Mouse (Mus musculus): ENCODE data around the gene Myh11.
A peak's percentile ranks its signal among the peaks of the same experiment; 100 is the strongest.

The Myh11 gene

DNA sequence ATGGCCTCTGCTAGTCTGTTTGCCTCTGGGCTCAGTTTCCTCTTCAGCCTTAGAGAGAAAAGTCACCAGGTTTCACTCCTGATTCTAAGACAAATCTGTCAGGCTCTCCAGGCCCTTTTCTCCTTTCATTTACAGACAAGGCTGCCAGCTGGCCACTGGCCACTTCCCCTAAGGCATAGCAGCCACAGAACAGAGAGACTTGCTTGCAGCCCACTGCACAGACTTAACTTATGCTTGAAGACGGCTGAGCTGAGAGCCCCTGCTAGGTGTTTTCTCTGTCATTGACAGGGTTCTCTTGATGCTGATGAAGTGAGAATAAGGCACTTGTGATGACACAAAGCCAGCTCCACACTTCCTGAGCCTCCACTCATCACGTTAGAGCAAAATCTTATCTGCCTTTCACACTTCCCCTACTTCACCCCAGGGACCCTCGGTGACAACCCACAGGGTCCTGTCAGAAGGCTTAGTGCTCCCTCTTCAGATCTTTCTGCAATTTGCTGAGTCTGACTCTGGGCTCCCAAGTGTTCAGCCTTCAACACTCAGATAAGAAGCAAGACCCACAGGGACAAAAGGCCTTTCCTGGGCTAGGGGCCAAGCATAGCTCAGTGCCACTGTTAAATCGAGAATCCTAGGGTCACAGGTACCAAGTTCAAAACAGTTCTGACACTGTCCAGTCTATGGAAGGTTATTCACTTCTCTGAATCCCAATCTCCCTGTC lies 25.8 kb downstream of the Myh11 start:
- DNase-seq (ENCODE audit: low spot score), result peak; percentile 76

DNA sequence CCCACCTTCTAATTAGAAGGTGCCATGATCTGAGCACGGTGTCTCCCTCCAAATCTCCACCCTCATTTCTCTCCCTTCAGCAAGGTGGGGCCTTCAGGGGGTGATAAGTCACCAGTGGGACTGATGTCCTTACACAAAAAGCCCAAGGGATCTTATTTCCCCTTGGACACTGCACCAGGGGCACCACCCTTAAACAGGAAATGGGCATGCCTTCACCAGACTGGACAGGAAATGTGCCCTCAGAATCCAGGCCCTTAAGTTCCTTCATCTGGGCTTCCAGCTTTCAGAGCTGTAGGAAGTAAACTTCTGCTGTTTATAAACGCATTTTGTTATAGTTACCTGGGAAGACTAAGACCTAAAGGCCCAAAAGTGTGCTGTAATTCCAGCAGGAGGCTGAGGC lies 26.7 kb downstream of the Myh11 start:
- DNase-seq (ENCODE audit: low spot score), result no peak

DNA sequence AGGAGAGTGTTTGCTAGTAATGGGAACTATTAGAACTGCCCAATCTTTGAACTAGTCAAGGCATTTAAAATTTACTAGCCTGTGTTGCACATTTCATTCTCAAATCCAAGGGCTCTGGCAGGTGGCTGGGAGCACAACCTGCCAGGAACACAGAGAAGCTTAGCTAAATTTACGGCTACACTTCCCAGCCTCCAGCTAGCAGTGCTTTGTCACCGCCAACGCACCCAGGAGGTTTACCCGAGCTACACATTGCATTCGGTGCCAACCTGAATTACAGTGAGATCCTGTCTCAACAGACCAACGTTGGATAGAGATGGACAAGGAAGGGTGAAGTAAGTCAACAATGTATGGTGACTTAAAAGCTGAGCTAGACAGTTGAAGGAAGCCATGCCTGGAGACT lies 27.9 kb downstream of the Myh11 start:
- no peak for DNase-seq (ENCODE audit: low spot score)

DNA sequence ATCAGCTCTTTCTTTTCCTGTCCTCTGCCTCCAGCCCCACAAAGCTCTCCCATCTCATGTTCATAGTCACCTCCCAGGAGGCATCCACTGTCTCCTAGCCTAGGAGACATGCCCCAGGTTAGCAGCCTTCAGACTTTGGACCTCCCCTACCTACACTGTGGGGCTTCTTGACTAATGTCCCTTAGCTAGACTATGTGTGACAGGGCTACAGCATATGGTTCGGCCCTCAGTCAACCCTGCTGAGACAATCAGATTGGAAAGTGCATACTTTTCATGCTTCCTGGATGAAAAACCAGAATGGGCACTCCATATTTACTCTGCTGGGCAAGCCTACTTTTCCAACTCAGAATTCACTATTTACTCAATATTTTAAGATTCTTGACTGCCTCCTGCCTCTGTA lies 28.8 kb downstream of the Myh11 start:
- DNase-seq (ENCODE audit: low spot score), result no peak

DNA sequence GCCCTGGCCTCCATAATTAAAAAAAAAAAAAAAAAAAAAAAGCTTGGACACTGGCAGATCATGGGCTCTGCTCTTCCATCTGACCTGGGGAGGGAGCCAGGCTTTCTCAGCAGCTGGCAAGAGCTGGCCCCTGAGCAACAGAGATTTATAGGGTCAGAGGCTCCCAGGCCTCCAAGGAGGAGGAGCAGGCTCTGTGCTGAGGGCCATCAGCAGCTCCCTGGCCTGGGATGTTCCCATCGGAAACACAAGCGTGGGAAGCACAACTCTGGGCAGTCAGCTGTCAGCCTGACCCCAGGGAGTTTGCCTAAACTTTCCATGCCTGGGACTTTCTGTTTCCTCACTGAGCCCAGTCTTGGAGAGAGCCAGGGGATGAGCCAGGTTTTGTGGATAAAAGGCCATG lies 32.3 kb downstream of the Myh11 start:
- peak; percentile 99 for DNase-seq (ENCODE audit: low spot score)

DNA sequence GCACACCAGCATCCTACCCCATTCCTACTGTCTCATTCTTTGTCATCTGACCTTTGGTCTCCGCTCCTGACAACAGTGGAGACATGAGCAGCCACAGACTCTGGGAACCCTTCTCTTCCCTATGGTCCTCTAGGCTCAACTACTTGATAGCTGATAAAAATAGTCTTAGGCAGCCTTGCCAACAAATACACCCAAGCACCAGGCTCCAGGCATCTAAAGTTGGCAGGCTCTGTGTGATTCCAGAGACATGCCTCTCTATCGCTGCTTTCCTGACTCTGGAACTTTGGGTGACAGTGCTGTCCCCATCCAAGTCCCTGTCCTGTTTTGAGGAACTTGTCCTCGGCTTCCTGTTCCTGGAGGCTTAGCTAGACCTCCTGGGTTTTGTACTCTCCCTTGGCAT lies 37.6 kb downstream of the Myh11 start:
- peak; percentile 88 for DNase-seq (ENCODE audit: low spot score)

DNA sequence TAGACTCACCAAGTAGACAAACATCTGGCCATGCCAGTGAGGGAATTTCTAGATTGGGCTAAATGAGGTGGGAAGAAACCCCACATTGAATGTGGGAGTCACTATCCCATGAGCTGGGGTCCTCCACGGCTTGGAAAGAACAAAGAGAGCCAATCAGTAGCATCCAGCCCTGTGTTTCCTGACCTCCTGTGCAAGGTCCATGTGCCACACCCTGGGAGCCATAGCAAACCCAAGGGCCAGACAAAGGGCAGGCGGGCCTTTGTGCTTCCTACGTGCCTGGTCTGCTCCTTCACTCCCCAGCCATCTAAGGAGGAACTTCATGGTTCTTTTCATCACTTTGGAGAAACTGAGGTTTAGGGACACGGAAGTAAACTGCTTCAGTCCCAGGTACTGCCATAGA lies 38.3 kb downstream of the Myh11 start:
- DNase-seq (ENCODE audit: low spot score), result no peak

DNA sequence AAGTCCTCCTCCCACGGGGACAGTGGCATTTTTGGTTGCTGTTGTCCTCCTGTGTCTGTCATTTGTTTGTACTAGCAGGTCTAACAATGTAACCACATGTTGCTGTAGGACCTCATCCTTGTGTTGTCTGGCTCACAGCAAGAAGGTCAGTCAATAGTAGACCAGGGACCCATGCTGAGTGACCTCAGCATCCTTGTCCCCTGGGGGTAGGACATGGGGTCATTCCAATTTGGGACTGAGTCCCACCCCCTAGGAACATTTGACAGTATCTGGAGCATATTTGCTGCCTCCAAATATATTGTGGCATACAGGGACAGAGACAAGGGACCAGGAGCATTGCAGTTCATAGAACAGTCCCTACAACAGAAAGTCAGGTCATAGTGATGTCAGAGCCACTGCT lies 41.3 kb downstream of the Myh11 start:
- no peak for DNase-seq (ENCODE audit: low spot score)

DNA sequence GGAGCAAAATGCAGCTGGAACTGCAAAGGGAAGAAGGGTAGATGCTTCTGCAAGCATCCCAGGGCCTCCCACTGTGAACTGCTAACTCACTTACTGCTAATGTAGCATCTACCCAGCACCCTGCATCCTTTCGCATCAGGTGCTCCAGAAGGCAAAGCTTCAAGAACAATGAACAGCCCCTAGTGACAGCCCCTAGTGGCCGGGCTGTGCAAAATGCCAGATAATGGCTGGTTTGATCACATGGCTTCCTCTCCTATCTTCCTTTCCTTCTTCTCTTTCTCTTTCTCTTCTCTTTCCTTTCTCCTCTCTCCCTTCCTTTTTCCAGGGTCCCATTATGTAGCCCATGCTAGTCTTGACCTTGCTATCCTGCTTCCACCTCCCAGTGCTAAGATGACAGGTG lies 48.6 kb downstream of the Myh11 start:
- peak; percentile 53 for DNase-seq (ENCODE audit: low spot score)

DNA sequence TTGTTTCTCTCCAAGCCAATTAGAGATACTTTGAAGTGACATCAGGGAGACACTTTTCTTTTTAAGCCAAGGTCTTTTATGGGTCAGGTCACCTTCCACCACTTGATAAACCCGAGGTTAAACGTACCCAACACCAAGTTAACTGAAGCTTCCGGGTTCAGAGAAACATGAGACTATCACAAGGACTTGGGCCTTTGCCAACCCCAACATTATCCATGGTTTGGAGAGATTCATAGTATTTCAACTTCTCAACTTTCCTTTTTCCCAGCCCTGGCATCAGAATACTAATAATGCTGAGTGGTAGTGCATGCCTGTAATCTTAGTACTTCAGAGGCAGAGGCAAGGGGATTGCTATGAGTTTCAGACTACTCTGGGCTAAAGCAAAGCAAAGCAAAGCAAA lies 49.1 kb downstream of the Myh11 start:
- peak; percentile 69 for DNase-seq (ENCODE audit: low spot score)

DNA sequence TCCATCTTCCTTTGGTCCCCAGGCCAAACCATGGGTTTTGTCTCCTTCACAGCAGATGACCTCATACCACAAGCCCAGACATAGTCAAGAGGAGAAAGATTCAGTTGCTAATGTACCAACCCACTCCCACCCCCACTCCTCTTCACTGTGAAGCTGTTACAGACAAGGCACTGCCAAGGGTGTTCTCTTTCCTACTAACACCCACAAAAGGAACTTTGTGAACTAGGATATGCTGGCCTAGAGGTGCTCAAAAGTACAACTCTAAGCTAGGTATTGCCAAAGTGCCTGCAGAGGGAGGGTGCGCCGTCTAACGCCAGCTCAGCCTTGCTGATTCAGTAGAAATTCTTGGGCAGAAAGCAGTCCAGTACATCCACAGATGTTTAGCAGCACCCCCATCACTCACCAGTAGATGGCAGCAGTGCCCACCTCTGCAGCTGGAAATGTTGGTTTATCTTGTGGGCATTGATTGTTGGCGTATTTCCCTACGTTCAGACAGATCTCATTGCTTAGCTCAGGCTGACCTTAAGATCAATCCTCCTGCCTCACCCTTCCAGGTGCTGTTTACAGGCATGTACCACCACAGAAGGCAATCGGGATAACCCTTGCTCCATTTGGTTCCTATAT lies 54.0 kb downstream of the Myh11 start:
- peak; percentile 95 for DNase-seq (ENCODE audit: low spot score)

DNA sequence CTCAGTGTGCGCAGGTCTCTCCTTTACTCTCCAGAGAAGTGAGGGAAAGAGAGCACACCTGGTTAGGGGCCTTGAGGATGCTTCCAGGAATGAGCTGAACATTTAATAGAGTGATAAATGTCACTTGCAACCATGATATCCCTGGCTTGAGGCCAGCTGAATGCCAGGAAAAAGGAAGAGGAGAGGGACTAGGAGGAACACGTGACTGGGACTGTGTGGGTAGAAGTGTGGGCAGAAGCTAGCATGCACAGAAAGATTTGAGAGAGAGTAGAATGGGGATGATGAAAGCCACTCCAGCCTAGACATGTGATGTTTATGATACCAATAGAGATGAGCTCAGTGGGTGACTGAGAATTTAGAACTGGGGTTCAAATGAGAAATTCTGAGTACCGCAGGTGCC lies 76.0 kb downstream of the Myh11 start:
- DNase-seq (ENCODE audit: low spot score), result no peak

DNA sequence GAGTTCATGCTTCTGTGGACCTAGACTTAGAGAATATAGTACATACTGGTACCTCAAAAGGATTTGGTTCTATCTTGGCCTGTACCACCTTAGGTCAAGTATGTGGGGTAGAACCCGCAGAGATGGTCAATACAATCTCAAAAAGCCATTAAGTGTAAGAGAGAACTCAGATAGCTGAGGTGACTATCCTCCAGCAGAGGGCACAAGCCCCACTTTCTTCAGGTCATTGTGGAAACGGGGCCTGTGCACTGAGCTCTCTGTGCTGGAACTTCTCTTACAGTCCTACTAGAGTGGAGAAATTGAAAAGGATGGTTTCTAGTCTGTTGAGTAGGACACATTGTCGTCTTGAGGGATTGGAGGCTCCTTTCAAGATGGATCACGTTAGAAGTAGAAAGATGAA lies 92.4 kb downstream of the Myh11 start:
- DNase-seq (ENCODE audit: low spot score), result peak; percentile 14

DNA sequence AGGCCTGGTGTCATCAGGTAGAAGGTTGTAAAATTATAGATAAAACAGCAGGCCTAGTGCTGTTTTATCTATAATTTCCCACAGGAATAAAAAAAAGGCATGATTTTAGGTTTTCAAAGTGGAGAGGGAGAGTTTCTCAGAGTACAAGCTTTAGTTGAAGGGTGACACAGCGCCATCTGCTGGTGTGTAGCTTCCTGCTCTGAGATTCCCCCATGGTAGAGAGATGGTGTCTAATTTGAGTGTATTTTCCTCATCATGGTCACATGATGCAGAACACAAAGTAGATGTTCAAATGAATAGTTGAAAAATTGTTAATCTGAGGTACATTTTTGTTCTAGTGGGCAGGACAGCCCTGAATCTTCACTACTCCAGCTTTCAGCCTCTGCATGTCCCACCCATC lies 95.7 kb downstream of the Myh11 start:
- DNase-seq (ENCODE audit: low spot score), result peak; percentile 86

DNA sequence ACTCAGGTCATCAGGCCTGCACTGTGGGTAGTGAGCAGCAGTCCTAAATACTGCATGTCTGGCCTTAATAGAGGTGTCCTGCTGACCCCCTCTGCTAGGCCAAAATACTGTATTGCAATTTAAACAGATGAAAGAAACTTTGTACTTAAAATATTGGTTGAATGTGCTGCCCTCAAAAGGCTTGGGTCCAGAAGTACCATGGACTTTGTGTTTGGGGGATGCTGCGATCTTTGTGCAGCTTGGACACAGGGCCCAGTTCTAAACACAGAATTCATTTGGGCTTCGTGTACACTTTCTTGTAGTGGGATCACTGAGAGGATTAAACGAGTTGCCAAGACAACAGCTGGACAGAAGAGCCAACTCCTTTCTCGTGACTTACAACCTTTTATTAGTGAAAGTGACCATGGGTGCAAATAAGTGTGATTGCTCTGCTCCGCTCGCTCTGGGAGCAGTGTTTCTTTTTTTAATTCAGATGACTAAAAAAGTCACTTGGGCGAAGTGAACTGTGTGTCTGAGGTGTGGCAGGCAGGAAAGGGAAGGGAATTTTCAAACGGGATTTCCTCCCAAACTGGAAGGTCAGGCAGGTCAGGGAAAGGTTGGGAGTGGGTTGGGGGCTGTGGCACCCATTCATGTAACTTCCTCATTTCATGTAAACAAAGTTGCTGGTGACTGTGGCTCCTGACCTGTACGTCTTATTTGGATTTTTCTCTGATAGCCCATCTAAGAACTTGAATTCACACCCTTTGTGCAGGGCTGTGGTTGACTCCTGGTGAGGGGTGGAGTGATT lies 96.8 kb downstream of the Myh11 start:
- no peak for DNase-seq (ENCODE audit: low spot score)

DNA sequence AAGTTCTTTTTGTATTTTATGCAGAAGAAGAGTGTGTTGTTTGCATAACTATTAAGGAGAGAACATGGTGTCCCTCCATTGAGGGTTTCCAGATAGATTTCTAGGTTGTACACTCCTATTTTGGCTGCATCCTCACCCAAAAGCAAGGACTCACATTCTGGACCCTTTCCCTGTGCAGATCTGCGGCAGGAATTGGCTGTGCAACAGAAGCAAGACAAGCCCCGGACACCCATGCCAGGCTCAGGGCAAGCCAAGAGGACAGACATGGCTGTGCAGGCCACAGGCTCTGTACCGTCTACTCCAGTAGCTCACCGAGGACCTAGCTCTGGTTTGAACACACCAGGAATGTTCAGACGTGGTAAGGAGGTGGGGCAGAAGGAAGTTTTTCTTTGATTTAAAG lies 105.7 kb downstream of the Myh11 start:
- DNase-seq (ENCODE audit: low spot score), result no peak

DNA sequence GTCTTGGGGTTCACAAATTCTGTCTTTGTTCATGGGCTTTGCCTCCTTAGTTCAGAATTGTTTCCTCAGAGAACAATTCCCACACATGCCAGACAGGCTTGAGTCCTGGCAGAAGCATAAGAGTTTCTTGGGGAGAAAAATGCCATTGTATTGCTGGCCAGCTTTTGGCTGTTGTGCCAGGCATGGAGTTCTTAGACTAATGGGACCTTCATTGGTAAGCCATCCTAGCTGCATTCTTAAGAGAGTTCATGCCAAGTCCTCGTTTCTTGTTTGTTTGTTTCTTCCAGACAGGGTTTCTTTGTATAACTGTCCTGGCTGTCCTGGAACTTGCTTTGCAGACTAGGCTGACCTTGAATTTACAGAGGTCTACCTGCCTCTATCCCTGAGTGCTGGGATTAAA lies 107.3 kb downstream of the Myh11 start:
- no peak for DNase-seq (ENCODE audit: low spot score)

DNA sequence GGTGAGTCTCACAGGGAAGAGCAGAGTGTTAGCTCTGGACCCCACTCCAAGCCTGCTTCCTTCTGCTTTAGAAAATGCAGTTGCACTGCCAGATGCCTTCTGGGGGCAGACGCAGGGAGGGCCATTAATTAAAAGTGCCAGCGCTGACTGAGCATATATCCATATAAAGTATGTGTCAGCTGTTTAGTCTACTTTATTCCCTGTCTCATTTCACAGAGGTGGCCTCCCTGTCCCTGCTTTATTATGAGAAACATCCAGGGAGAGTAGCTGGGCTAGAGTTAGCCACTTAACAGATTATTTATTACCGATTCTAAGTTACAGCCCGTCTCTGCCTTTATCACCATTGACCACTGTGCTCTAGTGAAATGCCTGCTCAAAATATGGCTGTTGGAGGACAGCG lies 108.8 kb downstream of the Myh11 start:
- no peak for DNase-seq (ENCODE audit: low spot score)

DNA sequence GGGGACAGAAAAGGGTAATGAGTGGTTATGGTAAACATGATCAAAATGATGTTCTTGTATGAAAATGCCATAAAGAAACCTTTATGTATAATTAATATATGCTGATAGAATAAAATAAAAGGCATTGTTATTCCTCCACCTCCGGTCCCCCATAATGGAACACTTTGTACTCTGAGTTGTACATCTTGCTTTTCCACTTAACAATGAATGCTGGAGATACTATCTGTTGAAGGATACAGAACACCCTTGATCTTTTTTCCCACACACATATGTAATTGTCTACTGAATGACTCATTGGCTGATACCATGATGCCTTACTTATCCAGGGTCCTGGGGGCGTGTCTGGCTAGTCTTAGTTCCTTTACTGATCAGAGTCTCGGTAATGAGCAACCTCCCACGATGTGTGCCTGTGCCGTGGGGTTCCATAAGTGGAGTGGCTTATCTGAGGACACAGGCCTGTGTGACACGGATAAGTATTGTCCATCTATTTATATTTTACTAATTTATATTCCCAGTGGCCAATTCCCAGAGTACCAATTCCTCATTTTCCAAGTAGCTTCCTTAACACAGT lies 110.9 kb downstream of the Myh11 start:
- no peak for DNase-seq (ENCODE audit: low spot score)

DNA sequence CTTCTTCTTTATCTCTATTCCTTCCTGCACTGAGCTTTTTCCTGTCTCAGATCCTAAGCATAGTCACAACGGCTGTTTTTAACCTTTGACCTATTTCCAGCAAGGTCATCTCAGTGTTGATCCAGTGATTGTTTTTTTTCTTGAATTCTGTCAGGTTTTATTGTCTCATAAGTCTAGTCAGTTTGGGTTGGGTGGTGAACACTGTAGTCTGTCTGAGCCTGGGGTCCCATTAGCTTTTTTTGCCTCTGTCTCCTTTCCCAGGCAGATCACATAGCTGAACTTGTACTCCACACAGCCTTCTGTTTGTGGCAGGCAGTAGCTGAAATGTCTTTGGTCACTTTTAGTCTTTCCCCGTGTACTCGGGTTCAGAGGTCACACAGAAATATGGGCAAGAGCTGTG lies 113.1 kb downstream of the Myh11 start:
- DNase-seq (ENCODE audit: low spot score), result no peak

DNA sequence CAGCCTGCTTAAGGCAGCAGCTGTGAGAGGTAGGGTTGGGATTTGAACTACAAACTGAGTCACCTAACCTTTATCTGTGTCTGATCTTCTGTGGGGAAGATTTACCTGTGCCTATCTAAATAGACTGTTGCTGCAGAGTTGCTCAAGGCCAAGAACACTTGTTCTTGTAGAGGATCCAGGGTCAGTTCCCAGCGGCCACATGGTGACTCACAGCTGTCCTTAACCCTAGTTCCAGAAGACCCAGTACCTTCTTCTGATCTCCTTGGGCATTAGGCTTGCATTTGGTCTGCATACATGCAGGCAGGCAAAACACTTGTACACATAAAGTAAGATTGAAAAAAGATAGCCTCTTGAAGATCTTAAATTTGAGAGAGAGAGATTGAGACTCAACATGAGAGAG lies 121.5 kb downstream of the Myh11 start:
- no peak for DNase-seq (ENCODE audit: low spot score)

DNA sequence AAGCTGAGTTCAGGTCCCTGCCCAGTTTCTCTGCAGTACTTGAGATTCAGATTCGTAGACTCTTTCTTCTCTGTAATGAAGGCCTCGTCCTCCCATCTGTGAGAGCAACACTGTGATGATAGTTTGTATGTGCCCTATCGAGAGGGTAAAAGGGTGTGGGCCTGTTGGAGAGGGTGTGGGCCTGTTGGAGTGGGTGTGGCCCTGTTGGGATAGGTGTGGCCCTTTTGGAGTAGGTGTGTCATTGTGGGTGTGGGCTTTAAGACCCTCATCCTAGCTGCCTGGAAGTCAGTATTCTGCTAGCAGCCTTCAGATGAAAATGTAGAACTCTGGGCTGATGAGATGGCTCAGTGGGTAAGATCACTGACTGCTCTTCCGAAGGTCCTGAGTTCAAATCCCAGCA lies 124.7 kb downstream of the Myh11 start:
- DNase-seq (ENCODE audit: low spot score), result no peak

DNA sequence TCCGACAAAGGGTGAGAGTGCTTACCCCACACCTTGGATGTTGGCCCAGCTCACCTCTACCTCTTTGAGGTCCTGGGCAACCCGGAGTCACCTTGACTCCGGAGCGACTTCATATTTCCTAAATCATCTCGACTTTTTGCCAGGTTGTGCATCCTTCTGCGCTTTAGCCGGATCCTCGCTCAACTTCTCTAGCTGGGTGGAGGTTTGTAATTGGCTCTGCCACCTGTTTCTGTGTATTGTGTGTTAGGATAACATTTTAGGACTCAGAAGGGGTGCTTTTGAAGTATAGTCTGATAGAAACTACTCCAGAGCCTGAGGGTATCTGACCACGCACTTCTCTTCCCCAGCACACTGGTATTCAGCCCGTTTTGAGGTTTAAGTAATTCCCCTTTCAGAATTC lies 127.4 kb downstream of the Myh11 start:
- DNase-seq (ENCODE audit: low spot score), result no peak
